Mouse (Mus musculus): Measurements from ENCODE around the gene Elp5. TPM values are rescaled to one million over a fixed set of nuclear protein-coding genes. Genes with fewer than 3 reads are reported as not detected.

Gene Elp5
- total RNA-seq (2017), result 48.6 and 59.9 TPM in 2 replicates

GRCm38 (mm10) chr11:69982225-69982624, at the start of gene Elp5:
TSS of gene Elp5 (minus strand) at chr11:69982517.
- ATAC-seq (replicated peaks in 1 of 2; ENCODE audit: insufficient read depth in 1 of 2, low FRiP score in 2 of 2, low TSS enrichment in 1 of 2, low read depth in 1 of 2, poor library complexity in 2 of 2, severe bottlenecking in 2 of 2), result no peak

- no peak for ATAC-seq (replicated peaks in 1 of 2; ENCODE audit: insufficient read depth in 1 of 2, low FRiP score in 2 of 2, low TSS enrichment in 1 of 2, low read depth in 1 of 2, poor library complexity in 2 of 2, severe bottlenecking in 2 of 2)
Measured at GRCm38 (mm10) chr11:70031321-70031670, 49.0 kb upstream of the Elp5 start.

GRCm38 (mm10) chr11:70030651-70031320, 48.5 kb upstream of the Elp5 start:
- no peak for ATAC-seq (replicated peaks in 1 of 2; ENCODE audit: insufficient read depth in 1 of 2, low FRiP score in 2 of 2, low TSS enrichment in 1 of 2, low read depth in 1 of 2, poor library complexity in 2 of 2, severe bottlenecking in 2 of 2)

GRCm38 (mm10) chr11:70029829-70030550, 47.7 kb upstream of the Elp5 start:
- ATAC-seq (replicated peaks in 1 of 2; ENCODE audit: insufficient read depth in 1 of 2, low FRiP score in 2 of 2, low TSS enrichment in 1 of 2, low read depth in 1 of 2, poor library complexity in 2 of 2, severe bottlenecking in 2 of 2), result 0 out of 4 replicates have a peak, but pooled peaks of 1 of the 2 experiments have one; percentile 12

- peak; percentile 69 to 80 for ATAC-seq (replicated peaks in 1 of 2; ENCODE audit: insufficient read depth in 1 of 2, low FRiP score in 2 of 2, low TSS enrichment in 1 of 2, low read depth in 1 of 2, poor library complexity in 2 of 2, severe bottlenecking in 2 of 2)
Measured at GRCm38 (mm10) chr11:70029130-70029801, 46.9 kb upstream of the Elp5 start.

GRCm38 (mm10) chr11:70028401-70029129, 46.2 kb upstream of the Elp5 start:
- ATAC-seq (replicated peaks in 1 of 2; ENCODE audit: insufficient read depth in 1 of 2, low FRiP score in 2 of 2, low TSS enrichment in 1 of 2, low read depth in 1 of 2, poor library complexity in 2 of 2, severe bottlenecking in 2 of 2), result no peak

- no peak for ATAC-seq (replicated peaks in 1 of 2; ENCODE audit: insufficient read depth in 1 of 2, low FRiP score in 2 of 2, low TSS enrichment in 1 of 2, low read depth in 1 of 2, poor library complexity in 2 of 2, severe bottlenecking in 2 of 2)
Measured at GRCm38 (mm10) chr11:70027397-70027796, 45.1 kb upstream of the Elp5 start.

GRCm38 (mm10) chr11:70026689-70027088, 44.4 kb upstream of the Elp5 start:
- ATAC-seq (replicated peaks in 1 of 2; ENCODE audit: insufficient read depth in 1 of 2, low FRiP score in 2 of 2, low TSS enrichment in 1 of 2, low read depth in 1 of 2, poor library complexity in 2 of 2, severe bottlenecking in 2 of 2), result no peak

- no peak for ATAC-seq (replicated peaks in 1 of 2; ENCODE audit: insufficient read depth in 1 of 2, low FRiP score in 2 of 2, low TSS enrichment in 1 of 2, low read depth in 1 of 2, poor library complexity in 2 of 2, severe bottlenecking in 2 of 2)
Measured at GRCm38 (mm10) chr11:70024151-70024514, 41.8 kb upstream of the Elp5 start.

- no peak for ATAC-seq (replicated peaks in 1 of 2; ENCODE audit: insufficient read depth in 1 of 2, low FRiP score in 2 of 2, low TSS enrichment in 1 of 2, low read depth in 1 of 2, poor library complexity in 2 of 2, severe bottlenecking in 2 of 2)
Measured at GRCm38 (mm10) chr11:70023481-70024150, 41.3 kb upstream of the Elp5 start.

- peak; percentile 66 to 82 for ATAC-seq (replicated peaks in 1 of 2; ENCODE audit: insufficient read depth in 1 of 2, low FRiP score in 2 of 2, low TSS enrichment in 1 of 2, low read depth in 1 of 2, poor library complexity in 2 of 2, severe bottlenecking in 2 of 2)
Measured at GRCm38 (mm10) chr11:70021264-70022132, 39.2 kb upstream of the Elp5 start.

GRCm38 (mm10) chr11:70020731-70021263, 38.5 kb upstream of the Elp5 start:
- peak; percentile 71 to 75 for ATAC-seq (replicated peaks in 1 of 2; ENCODE audit: insufficient read depth in 1 of 2, low FRiP score in 2 of 2, low TSS enrichment in 1 of 2, low read depth in 1 of 2, poor library complexity in 2 of 2, severe bottlenecking in 2 of 2)

GRCm38 (mm10) chr11:70020022-70020631, 37.8 kb upstream of the Elp5 start:
- no peak for ATAC-seq (replicated peaks in 1 of 2; ENCODE audit: insufficient read depth in 1 of 2, low FRiP score in 2 of 2, low TSS enrichment in 1 of 2, low read depth in 1 of 2, poor library complexity in 2 of 2, severe bottlenecking in 2 of 2)

GRCm38 (mm10) chr11:70019495-70020021, 37.2 kb upstream of the Elp5 start:
- ATAC-seq (replicated peaks in 1 of 2; ENCODE audit: insufficient read depth in 1 of 2, low FRiP score in 2 of 2, low TSS enrichment in 1 of 2, low read depth in 1 of 2, poor library complexity in 2 of 2, severe bottlenecking in 2 of 2), result no peak

- ATAC-seq (replicated peaks in 1 of 2; ENCODE audit: insufficient read depth in 1 of 2, low FRiP score in 2 of 2, low TSS enrichment in 1 of 2, low read depth in 1 of 2, poor library complexity in 2 of 2, severe bottlenecking in 2 of 2), result no peak
Measured at GRCm38 (mm10) chr11:70018131-70018990, 36.0 kb upstream of the Elp5 start.

All from hematopoietic stem cell, adult 5-6 weeks (primary cell).